Mouse (Mus musculus) ES-Bruce4 (cell line): ENCODE measurements around the gene Ifna15. TPM values are rescaled to one million over a fixed set of nuclear protein-coding genes. Genes with fewer than 3 reads are reported as not detected.
"Not testable (repeated sequence)": the region's sequence is repeated elsewhere in the genome, so short reads cannot be mapped to it uniquely, and the experiment has no call there.

Experiments
- H3K27ac ChIP-seq: 2 replicates; pipeline ENCODE4 v1.5.1; 2012; ENCODE audit warnings: low read length, inconsistent platforms; ENCODE audit not compliant: insufficient read depth
- H3K27me3 ChIP-seq: 2 replicates; pipeline ENCODE4 v1.6.1; 2012; ENCODE audit warnings: mild to moderate bottlenecking, low read length, inconsistent platforms; ENCODE audit not compliant: control insufficient read depth, poor library complexity, insufficient read depth, severe bottlenecking
- H3K36me3 ChIP-seq: 2 replicates; pipeline ENCODE4 v1.6.1; 2012; ENCODE audit warnings: inconsistent platforms, mild to moderate bottlenecking, low read length, moderate library complexity; ENCODE audit not compliant: control insufficient read depth, poor library complexity, insufficient read depth, severe bottlenecking
- H3K4me1 ChIP-seq: one replicate; pipeline ENCODE4 v1.8.1; 2011; ENCODE audit warnings: low read length; ENCODE audit not compliant: control insufficient read depth, insufficient read depth
- H3K4me3 ChIP-seq: 2 replicates; pipeline ENCODE4 v1.5.1; 2011; ENCODE audit warnings: low read depth, mild to moderate bottlenecking, low read length
- H3K9ac ChIP-seq: 2 replicates; pipeline ENCODE4 v1.6.1; 2012; ENCODE audit warnings: low read depth, mild to moderate bottlenecking, inconsistent platforms; ENCODE audit not compliant: poor library complexity, severe bottlenecking
- H3K9me3 ChIP-seq: replicated peaks from 2 replicates; pipeline ENCODE4 v1.6.1; 2012; ENCODE audit warnings: mild to moderate bottlenecking, low read length, inconsistent platforms; ENCODE audit not compliant: control insufficient read depth, poor library complexity, insufficient read depth, severe bottlenecking
- CTCF ChIP-seq: IDR thresholded peaks from one replicate; pipeline ENCODE4 v1.8.1; 2011; ENCODE audit warnings: low read depth, low read length
- EP300 ChIP-seq: IDR thresholded peaks from 2 replicates; pipeline ENCODE4 v1.6.1; 2011; ENCODE audit warnings: low read depth, low read length; ENCODE audit not compliant: insufficient read depth
- POLR2A ChIP-seq: IDR thresholded peaks from one replicate; pipeline ENCODE4 v1.8.1; 2011; ENCODE audit warnings: low read length; ENCODE audit not compliant: insufficient read depth
- polyA plus RNA-seq: library from polyadenylated mRNA; stranded (reverse); fragments of >200 nt; gene quantifications from 2 replicates; pipeline ENCODE4 v1.2.4, GENCODE M21; 2011; ENCODE audit warnings: low read depth; ENCODE audit not compliant: missing spikeins, insufficient read depth, insufficient read length

The Ifna15 gene
- not detected in 2 replicates for polyA plus RNA-seq

GRCm38 (mm10) chr4:88558145-88558544 lies at the start of gene Ifna15:
Gene Ifna15, minus strand, starts transcription at chr4:88558245.
- H3K27ac ChIP-seq = not testable (repeated sequence)

GRCm38 (mm10) chr4:88603276-88603675 lies 45.2 kb upstream of the Ifna15 start, which contains the start of gene Ifna12:
Gene Ifna12, minus strand, starts transcription at chr4:88603376.
- Histone ChIP-seq H3K9ac (no peak within 1 kb of the TSS), H3K27ac (no peak within 1 kb of the TSS), H3K9me3 (no peaks in the 10 kb centered on the region), H3K27me3 (no peaks in the 10 kb centered on the region), H3K4me3 (no peak within 1 kb of the TSS), H3K4me1 (no peaks in the 10 kb centered on the region), H3K36me3 (no peaks in the 10 kb centered on the region)
- TF ChIP-seq POLR2A (no peak), CTCF (no peak)

More at GRCm38 (mm10) chr4:88558145-88558544, at the start of gene Ifna15:
- not testable (repeated sequence) for H3K4me1 ChIP-seq, H3K9ac ChIP-seq, H3K9me3 ChIP-seq, H3K27me3 ChIP-seq, H3K4me3 ChIP-seq, H3K36me3 ChIP-seq

GRCm38 (mm10) chr4:88592285-88592684 lies 34.2 kb upstream of the Ifna15 start, which contains the start of gene Ifna9:
Gene Ifna9, minus strand, starts transcription at chr4:88592385.
- Histone ChIP-seq H3K27ac (no peak within 1 kb of the TSS), H3K27me3 (no peaks in the 10 kb centered on the region), H3K4me3 (no peak within 1 kb of the TSS), H3K36me3 (no peaks in the 10 kb centered on the region), H3K4me1 (no peaks in the 10 kb centered on the region), H3K9ac (no peak within 1 kb of the TSS), H3K9me3 (no peaks in the 10 kb centered on the region)
- TF ChIP-seq EP300 (no peak), POLR2A (no peak), CTCF (no peak)

GRCm38 (mm10) chr4:88571698-88572097 lies 13.7 kb upstream of the Ifna15 start, which contains the start of gene Ifna14:
Gene Ifna14, minus strand, starts transcription at chr4:88571798.
- H3K27ac ChIP-seq = no peak within 1 kb of the TSS
- TF ChIP-seq EP300 = no peak
- no peaks in the 10 kb centered on the region for H3K36me3 ChIP-seq
- H3K9ac ChIP-seq = no peak within 1 kb of the TSS
- H3K4me3 ChIP-seq = no peak within 1 kb of the TSS
- H3K9me3 ChIP-seq = no peaks in the 10 kb centered on the region
- no peaks in the 10 kb centered on the region for H3K4me1 ChIP-seq
- H3K27me3 ChIP-seq = no peaks in the 10 kb centered on the region

GRCm38 (mm10) chr4:88561791-88562190 lies 3.7 kb upstream of the Ifna15 start:
- Histone ChIP-seq H3K4me3 (no peak overlapping the region), H3K36me3 (no peaks in the 10 kb centered on the region), H3K9me3 (no peaks in the 10 kb centered on the region; the same call in 1 of the 2 replicates), H3K4me1 (no peaks in the 10 kb centered on the region), H3K27me3 (no peaks in the 10 kb centered on the region), H3K27ac (no peak overlapping the region), H3K9ac (no peak overlapping the region)
- no peak for TF ChIP-seq POLR2A
- TF ChIP-seq EP300 = no peak
- no peak for TF ChIP-seq CTCF

- H3K4me3 ChIP-seq = no peak overlapping the region
- no peak overlapping the region for H3K9ac ChIP-seq
- no peaks in the 10 kb centered on the region for H3K27me3 ChIP-seq
- H3K27ac ChIP-seq = no peak overlapping the region
- no peaks in the 10 kb centered on the region for H3K9me3 ChIP-seq
- H3K4me1 ChIP-seq = no peaks in the 10 kb centered on the region
- TF ChIP-seq EP300 = 0 out of 2 replicates have a peak, but pooled peaks have one; percentile 12
- no peak for TF ChIP-seq POLR2A
- TF ChIP-seq CTCF = peak; percentile 90
- no peaks in the 10 kb centered on the region for H3K36me3 ChIP-seq
These were observed 7.7 kb downstream of the Ifna15 start for GRCm38 (mm10) chr4:88550161-88550945.
